Mouse (Mus musculus): Measurements from ENCODE around the gene Mast4. TPM values are rescaled to one million over a fixed set of nuclear protein-coding genes. Genes with fewer than 3 reads are reported as not detected.
A peak's percentile ranks its signal among the peaks of the same experiment; 100 is the strongest.

The Mast4 gene
- total RNA-seq, 4 experiments from 2014 or later, result 50.1 to 60.0 (median 54.7) TPM

DNA sequence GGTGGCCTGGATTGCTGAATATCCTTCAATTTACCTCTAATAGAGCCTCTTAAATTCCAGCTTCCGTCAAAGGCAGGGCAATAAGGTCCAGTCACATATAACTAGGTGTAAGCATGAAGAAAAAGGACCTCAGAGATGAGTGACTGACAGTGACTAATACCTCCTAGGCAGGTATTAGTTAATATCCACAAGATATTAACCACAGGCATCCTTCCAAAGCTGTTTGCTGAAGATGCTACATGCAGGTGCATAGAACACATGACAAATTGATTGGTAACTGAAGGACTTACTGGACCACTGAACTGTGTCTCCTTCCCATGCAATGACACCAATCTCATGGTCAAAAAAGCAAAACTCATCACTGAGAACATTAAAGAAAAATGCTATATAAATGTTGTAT is 402.3 kb downstream of the Mast4 start:
- DNase-seq (ENCODE audit: low spot score in 2 of 2), result no peak

DNA sequence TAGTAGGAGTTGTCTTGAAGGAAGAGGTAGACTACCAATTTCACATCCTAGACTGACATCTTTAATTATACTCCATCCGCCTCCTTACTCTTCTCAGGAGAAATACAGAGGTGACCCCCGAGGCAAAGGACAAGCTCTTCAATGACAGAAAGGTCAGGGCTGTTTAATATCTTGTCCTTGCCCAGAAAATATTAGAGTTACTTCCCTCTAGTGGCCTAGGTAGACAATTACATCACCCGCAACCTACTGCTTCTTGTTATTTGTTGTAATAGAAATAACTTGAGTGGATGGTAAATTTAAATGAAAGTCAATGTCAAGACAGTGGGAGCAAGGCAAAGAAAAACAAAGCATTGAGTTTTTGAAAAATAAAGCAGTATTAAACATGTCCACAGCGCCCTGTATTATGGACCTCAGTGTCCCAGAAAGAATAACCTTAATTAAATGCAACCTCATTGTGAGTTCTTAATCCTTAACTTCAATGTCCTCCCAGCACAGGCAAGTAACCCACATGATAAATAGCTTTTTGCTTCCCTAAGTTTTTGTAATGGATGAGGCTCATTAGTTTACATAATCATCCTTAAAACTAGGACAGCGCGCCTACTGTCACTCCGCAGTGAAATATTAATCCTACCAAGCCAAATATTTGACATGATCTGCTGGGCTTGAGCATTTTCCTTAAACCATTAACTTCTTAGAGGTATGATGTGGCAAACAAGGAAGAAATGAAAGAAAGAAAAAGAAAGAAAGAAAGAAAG is 408.3 kb downstream of the Mast4 start:
- no peak for DNase-seq (ENCODE audit: low spot score in 2 of 2)

DNA sequence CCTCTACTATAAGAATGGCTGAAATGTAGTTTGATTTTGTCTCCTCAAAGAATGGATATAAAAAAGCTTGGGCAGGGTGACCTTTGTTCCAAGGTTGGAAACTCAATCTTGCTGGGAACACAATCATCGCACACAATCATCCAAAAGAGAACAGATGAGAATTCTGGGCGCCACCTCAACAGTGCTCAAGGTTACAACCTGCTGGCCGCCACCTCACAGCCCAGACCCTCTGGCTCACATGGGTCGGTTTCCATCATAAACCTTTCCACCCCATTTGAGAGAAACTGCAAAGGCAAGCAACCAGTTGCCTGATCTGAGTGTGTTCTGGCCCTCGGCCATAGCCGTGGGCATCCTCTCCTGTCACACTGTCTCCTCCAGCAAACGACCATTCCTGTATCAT is 414.6 kb downstream of the Mast4 start:
- no peak for DNase-seq (ENCODE audit: low spot score in 2 of 2)

DNA sequence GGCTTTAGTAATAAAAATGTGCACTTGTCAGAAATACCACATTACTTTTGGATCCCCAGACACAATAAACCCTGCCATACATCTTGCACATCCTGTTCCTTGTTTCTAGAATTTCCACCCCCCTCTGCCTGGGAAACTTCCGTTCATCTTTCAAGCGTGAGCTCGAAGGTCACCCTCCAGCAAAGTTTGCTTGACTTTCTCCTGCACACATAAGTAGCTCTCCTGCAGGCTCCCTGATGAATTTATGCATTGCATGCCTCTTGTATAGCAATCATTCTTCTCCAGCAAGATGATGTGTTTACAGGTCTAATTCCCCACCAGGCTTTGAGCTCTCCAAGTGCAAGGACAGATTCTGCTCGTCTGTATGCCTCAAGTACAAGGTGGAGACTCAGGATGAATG is 415.7 kb downstream of the Mast4 start:
- no peak for DNase-seq (ENCODE audit: low spot score in 2 of 2)

DNA sequence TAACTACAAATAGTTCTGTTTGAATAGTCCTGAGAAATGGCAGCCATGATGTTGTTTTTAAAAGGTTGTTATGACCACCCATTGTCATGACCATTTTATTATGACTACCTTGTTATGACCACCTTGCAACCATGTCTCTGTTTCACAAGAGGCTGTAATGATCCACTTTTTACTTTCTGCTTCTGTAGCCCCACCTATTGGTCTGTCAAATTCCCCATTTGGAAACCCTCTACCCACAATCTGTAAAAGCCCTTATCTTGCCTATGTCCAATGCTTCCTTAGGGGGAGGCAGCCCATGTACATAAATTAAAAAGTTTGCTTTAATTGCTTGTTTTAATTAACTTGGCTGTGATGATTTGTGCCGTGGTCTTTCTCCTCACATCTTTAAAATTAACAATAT is 419.0 kb downstream of the Mast4 start:
- DNase-seq (ENCODE audit: low spot score in 2 of 2), result no peak

DNA sequence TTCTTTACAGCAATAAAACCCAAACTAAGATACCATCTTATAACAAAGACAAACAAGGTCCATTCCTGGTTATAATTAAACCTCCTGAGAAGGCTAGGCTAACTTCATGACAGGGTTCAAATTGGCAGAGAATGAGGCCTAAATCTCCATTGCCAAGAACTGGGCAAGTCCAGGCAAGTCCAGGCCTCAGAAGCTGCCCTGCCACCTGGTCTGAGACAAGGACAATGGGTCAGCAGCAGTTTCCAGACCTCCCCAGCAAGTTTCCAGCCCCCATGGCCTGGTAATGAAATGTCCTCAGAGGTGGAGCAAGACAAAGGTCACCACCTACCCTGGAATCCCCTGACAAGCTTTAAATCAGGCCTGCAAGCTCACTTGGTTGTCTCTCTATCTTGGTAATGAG is 419.5 kb downstream of the Mast4 start:
- no peak for DNase-seq (ENCODE audit: low spot score in 2 of 2)

GRCm38 (mm10) chr13:102913919-102914318 is 420.4 kb downstream of the Mast4 start:
- no peak for DNase-seq (ENCODE audit: low spot score in 2 of 2)

- DNase-seq (ENCODE audit: low spot score in 2 of 2), result no peak
Observed at GRCm38 (mm10) chr13:102912867-102913266, 421.4 kb downstream of the Mast4 start.

DNA sequence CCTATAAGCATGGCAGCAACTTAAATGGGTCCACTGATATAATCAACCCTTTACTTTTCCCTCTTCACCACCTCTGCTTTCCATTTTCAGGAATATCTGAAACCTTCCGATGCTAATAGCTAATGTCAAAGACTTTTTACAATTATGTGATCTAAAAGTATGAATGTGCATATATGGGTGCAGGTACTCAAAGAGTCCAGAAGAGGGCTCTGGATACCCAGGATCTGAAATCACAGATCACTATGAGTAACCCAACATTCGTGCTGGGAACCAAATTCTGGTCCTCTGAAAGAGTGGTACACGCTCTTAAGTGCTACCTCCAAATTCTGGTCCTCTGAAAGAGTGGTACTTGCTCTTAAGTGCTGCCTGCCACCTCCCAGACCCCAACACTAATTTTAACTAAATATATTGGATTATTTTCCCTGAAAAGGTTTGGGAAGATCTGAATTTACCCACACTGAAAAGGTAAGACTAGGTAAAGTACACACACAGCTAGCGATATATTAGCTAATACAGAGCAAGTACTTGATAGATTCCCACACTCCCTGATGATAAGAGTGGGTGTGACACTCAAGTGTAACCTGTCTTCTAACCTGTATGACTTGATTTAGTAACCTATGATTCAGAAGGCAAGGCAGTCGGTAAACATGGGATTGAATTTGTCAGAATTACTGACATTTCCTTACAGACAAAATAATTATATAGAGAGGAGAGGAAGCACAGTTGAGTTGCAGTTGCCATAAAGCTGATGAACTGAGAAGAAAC is 424.5 kb downstream of the Mast4 start:
- no peak for DNase-seq (ENCODE audit: low spot score in 2 of 2)

DNA sequence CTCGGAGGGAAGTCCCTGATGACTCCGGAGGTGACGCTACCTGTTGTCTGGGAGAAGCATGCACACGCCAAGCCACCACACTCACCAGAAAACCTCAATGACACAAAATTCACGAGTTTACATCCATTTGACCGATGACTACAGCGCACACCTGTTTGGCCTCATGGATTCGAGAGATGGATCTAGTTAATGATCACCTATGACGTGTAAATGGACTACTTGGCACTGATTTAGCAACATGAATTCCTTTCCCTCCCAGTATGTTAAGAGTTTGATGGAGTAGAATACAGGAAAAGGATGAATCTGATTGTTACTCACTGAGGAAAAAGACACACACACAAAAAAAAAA is 427.7 kb downstream of the Mast4 start:
- no peak for DNase-seq (ENCODE audit: low spot score in 2 of 2)

DNA sequence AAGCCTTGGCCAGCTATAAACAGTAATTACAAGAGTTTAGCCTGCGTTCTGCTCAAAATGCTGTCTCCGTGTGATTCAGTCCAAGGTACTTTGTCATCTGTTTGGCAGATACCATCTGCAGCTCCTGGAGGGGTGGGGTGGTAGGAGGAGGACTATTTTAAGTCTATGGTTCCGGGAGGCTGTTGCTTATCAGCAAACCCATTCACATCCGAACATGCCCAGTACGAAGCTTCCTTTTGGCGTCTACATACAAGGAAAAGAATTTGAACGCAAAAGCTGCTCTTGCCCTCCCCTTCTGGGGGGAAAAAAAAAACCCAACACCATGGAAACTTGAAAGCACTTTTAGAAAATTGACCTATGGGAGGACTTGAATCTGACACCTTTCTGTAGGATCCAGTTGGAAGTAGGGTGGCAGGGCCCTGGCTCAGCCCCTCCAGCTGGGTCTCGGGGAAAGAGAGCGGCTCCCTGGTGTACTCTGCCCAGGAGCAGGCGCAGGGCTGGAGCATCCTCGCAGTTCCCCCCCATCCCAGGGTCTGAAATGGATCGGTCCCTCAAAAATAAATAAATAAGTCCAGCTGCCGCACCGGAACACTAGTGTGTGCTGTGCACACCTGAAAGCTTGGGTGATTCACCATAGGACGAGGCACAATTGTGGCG is 428.2 kb downstream of the Mast4 start:
- peak; percentile 50 to 84 for DNase-seq (ENCODE audit: low spot score in 2 of 2)

DNA sequence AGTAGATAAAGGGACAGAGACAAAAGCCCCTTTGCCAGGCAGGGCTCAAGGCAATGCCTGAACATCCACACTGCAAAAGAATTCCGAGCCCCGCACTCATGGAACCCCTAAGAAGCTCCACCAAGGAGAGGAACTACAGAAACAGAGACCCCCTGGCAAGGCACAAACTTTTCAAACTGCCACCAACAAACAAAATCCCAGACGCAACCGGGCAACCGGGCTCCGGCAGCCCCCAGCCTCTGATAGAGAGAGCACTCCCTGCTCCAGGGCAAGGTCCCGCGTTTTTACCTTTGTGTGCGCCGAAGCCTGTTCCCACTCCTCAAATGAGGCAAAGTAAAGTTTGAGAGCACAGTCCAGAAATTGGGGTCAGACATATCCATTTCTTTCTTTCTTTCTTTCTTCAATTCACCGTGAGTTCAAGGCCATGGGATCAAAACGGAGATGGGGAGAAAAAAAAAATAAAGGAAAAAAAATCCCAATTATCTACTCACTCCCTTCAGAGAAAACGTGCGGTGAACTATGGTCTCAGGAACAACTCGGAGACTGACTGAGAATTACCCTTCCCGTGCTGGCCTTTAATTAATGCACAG is 428.8 kb downstream of the Mast4 start:
- DNase-seq (ENCODE audit: low spot score in 2 of 2), result no peak

- no peak for DNase-seq (ENCODE audit: low spot score in 2 of 2)
Observed at GRCm38 (mm10) chr13:102903689-102904088, 430.6 kb downstream of the Mast4 start.

DNA sequence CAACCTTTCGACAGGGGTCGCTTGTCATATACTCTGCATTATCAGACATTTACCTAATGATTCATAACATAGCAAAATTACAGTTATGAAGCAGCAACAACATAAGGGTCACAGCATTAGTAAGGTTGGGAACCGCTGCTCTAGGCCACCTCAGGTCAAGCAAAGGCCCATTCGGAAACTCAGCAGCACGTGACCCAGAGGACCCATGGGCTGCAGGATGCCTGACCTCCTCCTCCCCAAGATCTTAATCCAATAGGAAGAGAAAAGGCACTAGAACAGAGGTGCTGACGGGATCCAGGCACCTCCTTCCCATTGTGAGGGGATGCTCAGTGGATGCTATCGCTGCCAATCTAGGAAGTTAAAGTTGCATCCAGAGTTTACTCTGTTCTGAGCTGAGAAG is 432.2 kb downstream of the Mast4 start:
- DNase-seq (ENCODE audit: low spot score in 2 of 2), result no peak

DNA sequence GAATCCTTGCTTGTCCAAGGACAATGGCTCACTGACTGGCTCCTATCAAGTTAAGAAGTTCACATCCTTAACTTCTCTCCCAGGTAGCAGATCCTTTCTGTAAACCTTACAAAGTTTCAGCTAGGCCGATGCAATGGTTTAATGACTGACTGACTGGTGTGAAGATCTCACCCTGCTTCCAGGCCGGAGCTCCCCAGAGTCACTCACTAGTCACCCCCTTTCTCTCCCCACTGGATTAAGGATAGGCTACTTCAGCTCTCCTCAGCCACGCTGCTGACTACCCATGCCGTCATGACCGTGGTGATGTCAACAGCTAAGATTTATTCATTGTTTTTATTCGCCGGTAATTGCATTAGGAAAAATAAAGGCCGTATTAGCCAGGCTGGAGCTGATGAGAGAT is 433.8 kb downstream of the Mast4 start:
- DNase-seq (ENCODE audit: low spot score in 2 of 2), result no peak

DNA sequence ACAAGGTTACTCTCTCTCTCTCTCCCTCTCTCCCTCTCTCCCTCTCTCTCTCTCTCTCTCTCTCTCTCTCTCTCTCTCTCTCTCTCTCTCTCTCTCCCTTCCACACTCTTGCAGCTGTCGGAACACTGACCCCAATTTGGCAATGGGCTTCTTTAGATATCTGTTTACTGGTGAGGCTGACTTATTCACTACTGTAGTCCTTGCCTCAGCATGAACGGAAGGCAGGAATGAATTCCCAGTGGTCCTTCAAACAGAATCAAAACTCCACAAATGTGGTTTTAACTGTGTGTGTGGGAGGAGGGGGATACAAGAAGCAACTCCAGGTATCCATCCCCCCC is 434.2 kb downstream of the Mast4 start:
- no peak for DNase-seq (ENCODE audit: low spot score in 2 of 2)

GRCm38 (mm10) chr13:102899253-102900082 is 434.8 kb downstream of the Mast4 start:
- no peak for DNase-seq (ENCODE audit: low spot score in 2 of 2)

DNA sequence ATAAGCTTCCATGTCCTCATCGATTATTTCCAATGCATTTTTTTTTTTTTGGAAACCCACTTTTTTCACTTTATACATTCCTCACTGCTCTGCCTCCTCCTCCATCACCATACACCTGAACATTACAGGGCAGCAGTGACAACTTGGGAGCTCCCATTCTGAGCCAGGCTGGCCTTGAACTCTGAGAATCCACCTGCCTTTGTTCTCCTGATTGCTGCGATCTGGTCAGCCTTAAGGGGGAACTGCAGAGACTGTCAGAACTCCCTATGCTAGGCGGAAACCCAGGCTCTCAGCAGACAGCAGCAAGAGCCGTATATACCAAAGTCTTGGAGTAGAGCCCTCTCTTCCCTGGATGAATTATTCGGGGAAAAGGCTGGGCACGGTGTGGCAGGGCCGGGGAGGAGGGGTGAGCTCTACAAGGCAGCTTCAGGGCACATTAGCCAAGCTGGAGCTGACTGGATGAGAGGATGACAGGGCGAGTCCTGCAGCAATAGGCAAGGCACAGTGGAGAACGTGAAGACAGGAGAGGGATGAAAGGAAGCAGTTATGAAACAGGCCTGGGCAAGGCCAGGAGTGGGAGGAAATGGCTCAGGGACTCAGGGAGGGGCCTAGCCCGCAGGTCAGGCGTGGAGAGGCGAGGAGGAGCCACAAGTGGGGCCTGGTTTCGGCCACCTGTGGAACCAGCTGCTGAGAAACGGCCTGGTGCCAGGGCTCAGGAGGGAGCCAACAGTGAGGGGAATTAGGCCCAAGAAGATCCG is 435.7 kb downstream of the Mast4 start:
- DNase-seq (ENCODE audit: low spot score in 2 of 2), result no peak

DNA sequence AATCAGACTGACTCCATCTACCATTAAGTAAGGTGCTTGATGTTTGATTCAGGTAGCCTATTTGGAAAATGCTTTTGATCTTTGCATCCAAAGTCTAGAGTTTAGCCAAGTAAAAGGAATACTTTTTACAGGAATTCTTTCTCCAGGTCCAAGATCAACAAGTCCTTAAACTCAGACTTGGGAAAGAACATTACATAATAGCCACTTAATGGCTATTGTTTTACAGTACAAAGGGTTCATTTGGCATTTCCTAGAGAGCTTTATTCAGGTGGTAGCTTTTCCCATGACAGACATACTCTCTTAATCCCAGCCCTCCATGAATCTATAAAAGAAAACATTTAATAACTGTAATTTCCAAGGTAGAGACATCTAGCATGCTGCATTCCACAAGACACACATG is 438.0 kb downstream of the Mast4 start:
- DNase-seq (ENCODE audit: low spot score in 2 of 2), result no peak

GRCm38 (mm10) chr13:102895894-102896293 is 438.4 kb downstream of the Mast4 start:
- no peak for DNase-seq (ENCODE audit: low spot score in 2 of 2)

Data from left cerebral cortex, adult 8-10 months (tissue).